Mouse (Mus musculus) ES-E14 (cell line): Measurements from ENCODE around the gene Uchl5.

Experiments
- CHD2 ChIP-seq: IDR thresholded peaks from 2 replicates; pipeline ENCODE4 v1.6.1; 2014; ENCODE audit warnings: mild to moderate bottlenecking, low read depth, low read length, inconsistent platforms
- MAFK ChIP-seq: IDR thresholded peaks from 2 replicates; pipeline ENCODE4 v1.6.1; 2014; ENCODE audit warnings: mild to moderate bottlenecking, low read depth, low read length, inconsistent platforms; ENCODE audit not compliant: insufficient read depth
- ZC3H11A ChIP-seq: IDR thresholded peaks from 2 replicates; pipeline ENCODE4 v1.6.1; 2012; ENCODE audit warnings: low read depth, mild to moderate bottlenecking, inconsistent platforms, low read length, borderline replicate concordance
- ZNF384 ChIP-seq: IDR thresholded peaks from 2 replicates; pipeline ENCODE4 v1.6.1; 2012; ENCODE audit warnings: low read depth, low read length, inconsistent platforms

- TF ChIP-seq ZNF384: peak; percentile 96
- TF ChIP-seq ZC3H11A: no peak
- TF ChIP-seq CHD2: no peak
- TF ChIP-seq MAFK: no peak
These were observed 26.5 kb downstream of the Uchl5 start for GRCm38 (mm10) chr1:143803537-143803936.
